Mouse (Mus musculus) kidney, adult 9 months (tissue): ENCODE measurements at regions not wholly inside any gene's neighbourhood (a gene's known extent, or its start where the extent isn't known, plus 50 kb on each side); places are given as distances from the start of the nearest gene placed in this dataset.

Experiments
- DNase-seq: peaks from one replicate; pipeline ENCODE4 v3.0.0; 2022

GRCm38 (mm10) chr3:63036691-63037090, 204.6 kb upstream of the Mme start:
- DNase-seq: no peak

GRCm38 (mm10) chr3:63070786-63071185, 170.6 kb upstream of the Mme start:
- DNase-seq: no peak

- no peak for DNase-seq
These were observed 168.3 kb upstream of the Mme start for GRCm38 (mm10) chr3:63073051-63073450.

- no peak for DNase-seq
These were observed 163.2 kb upstream of the Mme start for GRCm38 (mm10) chr3:63078181-63078580.

- DNase-seq: no peak
These were observed 159.2 kb upstream of the Mme start for GRCm38 (mm10) chr3:63082161-63082560.

- no peak for DNase-seq
These were observed 155.9 kb upstream of the Mme start for GRCm38 (mm10) chr3:63085426-63085825.

GRCm38 (mm10) chr3:63092901-63093300, 148.4 kb upstream of the Mme start:
- no peak for DNase-seq

- DNase-seq: no peak
These were observed 126.1 kb upstream of the Mme start for GRCm38 (mm10) chr3:63115216-63115615.

GRCm38 (mm10) chr3:63131883-63132282, 109.5 kb upstream of the Mme start:
- no peak for DNase-seq

- peak; percentile 0 for DNase-seq
These were observed 103.8 kb upstream of the Mme start for GRCm38 (mm10) chr3:63137391-63138147.

GRCm38 (mm10) chr3:63146237-63146636, 95.1 kb upstream of the Mme start:
- no peak for DNase-seq

- peak; percentile 7 for DNase-seq
These were observed 58.7 kb upstream of the Mme start for GRCm38 (mm10) chr3:63182411-63183166.

- DNase-seq: no peak
These were observed 53.4 kb upstream of the Mme start for GRCm38 (mm10) chr3:63187836-63188440.
